Mouse (Mus musculus) neural tube, embryonic 15.5 days (tissue): Measurements from ENCODE around the gene Dmp1. TPM values are rescaled to one million over a fixed set of nuclear protein-coding genes. Genes with fewer than 3 reads are reported as not detected.

ENCODE experiments used
- polyA plus RNA-seq: library from polyadenylated mRNA; unstranded; fragments of >200 nt; fragmentation: Nextera tagmentation; extraction: Ambion mirVana; gene quantifications from 2 replicates; pipeline ENCODE4 v1.2.1, GENCODE M21; 2015

The Dmp1 gene
- polyA plus RNA-seq, 1 experiment from 2014 or later = 0.59 TPM

Other genes with a start within 250 kb of the Dmp1 start
- 0.95 TPM in 1 of 2 replicates, not detected in the other for gene Hsd17b13, start 225.2 kb upstream of the Dmp1 start, polyA plus RNA-seq
- gene Hsd17b11, start 180.7 kb upstream of the Dmp1 start, polyA plus RNA-seq = 4.3 TPM in 2 replicates
- gene Nudt9, start 156.3 kb upstream of the Dmp1 start, polyA plus RNA-seq = 73.0 and 73.2 TPM in 2 replicates
- gene Gm17660, start 125.0 kb upstream of the Dmp1 start, polyA plus RNA-seq = not detected in 2 replicates
- 479 and 515 TPM in 2 replicates for gene Sparcl1, start 88.9 kb upstream of the Dmp1 start, polyA plus RNA-seq
- gene Dspp, start 31.9 kb upstream of the Dmp1 start, polyA plus RNA-seq = not detected in 2 replicates
- 13.7 and 24.2 TPM in 2 replicates for gene Ibsp, start 96.6 kb downstream of the Dmp1 start, polyA plus RNA-seq
- gene Mepe, start 122.7 kb downstream of the Dmp1 start, polyA plus RNA-seq = not detected in 2 replicates
- gene Spp1, start 232.5 kb downstream of the Dmp1 start, polyA plus RNA-seq = 20.5 and 23.8 TPM in 2 replicates